Mouse (Mus musculus) cerebellum, adult (tissue): Measurements from ENCODE around the gene Eif5a.
A peak's percentile ranks its signal among the peaks of the same experiment; 100 is the strongest.

Experiments used
- ATAC-seq: cut with Nextera tagmentation; 2 replicates; pipeline ENCODE4 v1.9.2; 2017; ENCODE audit warnings: mild to moderate bottlenecking, moderate library complexity, mixed read lengths; ENCODE audit not compliant: insufficient number of reproducible peaks, low FRiP score, low TSS enrichment

Gene Eif5a

GRCm38 (mm10) chr11:69880506-69880852, 41.3 kb downstream of the Eif5a start:
- 0 out of 2 replicates have a peak, but pooled peaks have one; percentile 12 for ATAC-seq

DNA sequence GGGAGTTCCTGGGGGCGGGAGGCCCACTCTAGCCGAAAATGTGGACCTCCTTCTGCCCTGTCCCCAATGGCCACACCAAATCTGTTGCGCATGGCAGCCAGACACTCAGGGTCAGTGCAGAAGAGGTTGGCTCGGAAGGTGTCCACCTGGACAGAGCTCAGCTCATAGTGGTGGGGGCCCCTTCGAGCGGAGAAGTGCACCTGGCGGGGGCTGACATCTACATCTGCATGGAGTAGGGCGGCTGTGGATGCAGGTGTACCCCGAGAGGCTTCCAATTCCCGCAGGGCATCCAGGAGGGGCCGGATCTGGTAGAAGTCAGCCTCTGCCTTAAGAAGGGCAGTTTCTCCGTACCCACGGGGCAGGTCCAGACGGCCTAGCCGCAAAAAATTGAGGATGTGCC, 42.0 kb downstream of the Eif5a start:
- ATAC-seq, result no peak

DNA sequence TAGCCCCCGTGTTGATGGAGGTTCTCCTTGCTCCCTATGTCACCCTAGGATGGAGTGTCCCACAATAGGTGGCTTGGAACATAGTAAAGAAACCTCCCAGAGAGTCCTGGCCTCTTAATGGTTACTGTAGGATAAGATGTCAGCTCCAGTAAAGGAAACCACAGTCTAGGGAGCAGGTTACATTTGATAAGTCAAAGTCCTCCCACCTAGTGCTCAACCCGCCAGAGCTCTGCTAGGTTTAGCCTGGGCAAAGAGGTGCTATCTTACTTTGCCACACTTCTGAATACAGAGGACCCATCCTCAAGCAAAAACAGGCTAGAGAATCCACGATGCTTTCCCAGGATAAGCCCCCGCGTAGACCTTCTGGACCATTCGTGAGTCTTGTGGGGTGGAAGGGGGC, 42.8 kb downstream of the Eif5a start:
- ATAC-seq, result no peak

- ATAC-seq, result no peak
These were observed 43.4 kb downstream of the Eif5a start for GRCm38 (mm10) chr11:69878399-69878798.

DNA sequence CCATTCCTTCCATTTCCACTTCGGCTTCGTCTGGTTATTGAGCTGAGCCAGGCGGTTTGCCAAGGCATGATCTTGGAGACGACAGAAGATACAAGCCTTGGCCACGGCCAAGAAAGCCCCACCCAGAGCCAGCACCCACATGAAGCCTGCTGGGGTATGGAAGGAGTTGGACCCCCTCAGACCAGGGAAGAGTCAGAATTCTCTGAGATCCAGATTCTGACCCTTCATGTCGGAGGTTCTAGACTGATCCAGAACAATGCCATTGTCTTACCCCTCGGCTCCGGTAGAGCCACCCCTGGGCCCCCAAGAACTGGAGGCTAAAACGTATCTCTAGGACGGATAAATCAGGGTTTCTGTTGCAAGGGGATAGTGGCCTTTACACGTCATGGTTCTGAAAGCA, 43.9 kb downstream of the Eif5a start, which contains the start of gene Tmem95:
Tmem95 (minus strand) TSS at position 141 of the 400 bp plus-strand sequence.
- no peak for ATAC-seq

- no peak for ATAC-seq
These were observed 44.9 kb downstream of the Eif5a start for GRCm38 (mm10) chr11:69876867-69877266.

GRCm38 (mm10) chr11:69876186-69876585, 45.6 kb downstream of the Eif5a start:
- no peak for ATAC-seq

DNA sequence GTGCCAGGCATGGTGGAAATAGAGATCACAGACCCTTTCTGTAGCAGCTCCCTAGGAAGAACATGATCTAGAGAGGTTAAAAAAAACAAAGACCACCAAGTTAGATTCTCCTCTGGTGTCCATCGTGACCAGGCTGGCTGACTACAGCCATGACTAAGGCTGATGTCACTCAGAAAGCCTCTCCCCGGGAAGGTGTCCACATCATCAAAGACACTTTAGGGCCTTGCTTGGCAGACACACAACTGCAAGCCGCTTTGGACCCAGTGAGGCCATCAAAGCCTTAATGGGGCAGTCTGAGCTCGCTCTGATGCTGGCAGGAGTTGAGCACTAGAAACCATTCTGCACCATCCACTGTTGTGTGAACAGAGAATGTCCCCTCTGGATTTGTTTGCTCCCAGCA, 49.3 kb downstream of the Eif5a start:
- no peak for ATAC-seq

GRCm38 (mm10) chr11:69871822-69872221, 49.9 kb downstream of the Eif5a start:
- ATAC-seq, result no peak

GRCm38 (mm10) chr11:69870289-69871069, 51.3 kb downstream of the Eif5a start:
- ATAC-seq, result no peak

DNA sequence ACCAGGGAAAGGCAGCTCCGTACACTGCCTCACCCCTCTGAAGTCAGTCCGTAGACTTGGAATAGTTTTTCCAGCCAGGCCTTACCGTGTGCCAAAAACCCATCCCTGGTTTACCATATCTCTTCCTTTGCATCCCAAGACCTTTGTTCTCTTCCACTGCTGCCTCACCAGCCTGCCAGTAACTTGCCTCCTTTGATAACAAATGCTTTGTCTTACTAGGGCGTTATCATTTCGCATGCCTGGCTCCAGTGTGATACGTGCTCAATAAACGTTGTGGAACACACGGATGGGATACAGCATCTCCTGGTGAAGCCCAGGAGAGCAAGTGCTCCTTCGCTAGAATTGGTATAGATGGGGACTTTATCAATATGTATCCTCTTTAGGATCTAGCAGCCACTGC, 54.4 kb downstream of the Eif5a start:
- ATAC-seq, result no peak
